Mouse (Mus musculus) heart, embryonic 15.5 days (tissue): ENCODE results near the gene Sned1. TPM values are rescaled to one million over a fixed set of nuclear protein-coding genes. Genes with fewer than 3 reads are reported as not detected.
A peak's percentile ranks its signal among the peaks of the same experiment; 100 is the strongest.

Experiments
- ATAC-seq: fragments of 200-750 bp; cut with Nextera tagmentation; replicated peaks from 2 replicates; pipeline ENCODE4 v1.8.0; 2017; ENCODE audit warnings: low read depth, moderate TSS enrichment; ENCODE audit not compliant: insufficient number of reproducible peaks, insufficient read depth, low FRiP score
- H3K27ac ChIP-seq: fragments of 300-500 bp; sonication (generic); 2 replicates; pipeline ENCODE4 v1.5.1; 2015; ENCODE audit warnings: mild to moderate bottlenecking, inconsistent platforms
- H3K27me3 ChIP-seq: fragments of 300-500 bp; sonication (generic); 2 replicates; pipeline ENCODE4 v1.6.1; 2015; ENCODE audit warnings: inconsistent platforms
- H3K36me3 ChIP-seq: fragments of 300-500 bp; sonication (generic); 2 replicates; pipeline ENCODE4 v1.6.1; 2015; ENCODE audit warnings: mild to moderate bottlenecking, inconsistent platforms
- H3K4me1 ChIP-seq: fragments of 300-500 bp; sonication (generic); replicated peaks from 2 replicates; pipeline ENCODE4 v1.6.1; 2015; ENCODE audit warnings: inconsistent platforms
- H3K4me2 ChIP-seq: fragments of 300-500 bp; sonication (generic); 2 replicates; pipeline ENCODE4 v1.6.1; 2015; ENCODE audit warnings: inconsistent platforms, mild to moderate bottlenecking, moderate library complexity
- H3K4me3 ChIP-seq: fragments of 300-500 bp; sonication (generic); 2 replicates; pipeline ENCODE4 v1.5.1; 2015; ENCODE audit warnings: mild to moderate bottlenecking, inconsistent platforms
- H3K9ac ChIP-seq: fragments of 300-500 bp; sonication (generic); 2 replicates; pipeline ENCODE4 v1.6.1; 2015; ENCODE audit warnings: mild to moderate bottlenecking, inconsistent platforms
- H3K9me3 ChIP-seq: fragments of 300-500 bp; sonication (generic); replicated peaks from 2 replicates; pipeline ENCODE4 v1.6.1; 2016; ENCODE audit warnings: inconsistent platforms
- WGBS: fragments of 180-500 bp; shearing (Covaris S2); methylation state at CpG from one replicate; pipeline ENCODE4 v1.1.7; 2015; ENCODE audit warnings: mixed read lengths; 5-methylcytosine and 5-hydroxymethylcytosine counted together
- microRNA-seq: library from miRNA; unstranded; fragments of <30 nt; microRNA quantifications from one replicate; pipeline ENCODE4, GENCODE M21; 2016
- polyA plus RNA-seq: library from polyadenylated mRNA; unstranded; fragments of >200 nt; fragmentation: Nextera tagmentation; extraction: Ambion mirVana; gene quantifications from 2 replicates; pipeline ENCODE4 v1.2.1, GENCODE M21; 2015

Sned1 gene
- polyA plus RNA-seq, 1 experiment from 2014 or later = 3.0 TPM

DNA sequence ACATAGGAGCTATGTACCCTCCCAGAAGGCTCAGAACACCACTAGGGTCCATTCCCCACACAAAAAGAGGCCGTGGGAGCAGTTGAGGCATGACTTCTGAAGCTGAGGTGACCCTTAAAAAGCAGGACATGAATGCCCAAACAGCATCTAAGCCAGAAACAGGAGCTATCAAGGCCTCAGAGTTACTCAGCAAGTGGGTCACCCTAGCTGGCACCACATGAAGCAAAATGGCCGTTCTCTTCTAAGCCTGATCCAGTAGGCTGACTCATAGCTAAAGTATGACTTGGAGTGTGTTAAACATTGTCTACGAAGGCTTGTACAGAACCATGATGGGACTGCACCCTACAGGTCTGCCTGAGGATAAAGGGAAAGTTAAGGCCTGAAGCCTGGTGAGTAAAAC lies 90.8 kb downstream of the Sned1 start:
- 85% methylated on average over 3 of the region's 3 CpGs for WGBS
- no peak overlapping the region for H3K27ac ChIP-seq
- no peak overlapping the region for H3K4me3 ChIP-seq
- peaks cover 25% of the 10 kb centered on the region; the same call in 1 of the 2 replicates for H3K36me3 ChIP-seq
- no peaks in the 10 kb centered on the region for H3K4me1 ChIP-seq
- no peak overlapping the region for H3K9ac ChIP-seq
- H3K9me3 ChIP-seq = no peaks in the 10 kb centered on the region
- no peak overlapping the region for H3K4me2 ChIP-seq
- no peaks in the 10 kb centered on the region for H3K27me3 ChIP-seq
- ATAC-seq = no peak

GRCm38 (mm10) chr1:93334621-93335020 lies 99.0 kb downstream of the Sned1 start:
- no peak overlapping the region for H3K4me2 ChIP-seq
- H3K36me3 ChIP-seq = peaks cover 7% of the 10 kb centered on the region
- WGBS = 72% methylated on average over 2 of the region's 2 CpGs

DNA sequence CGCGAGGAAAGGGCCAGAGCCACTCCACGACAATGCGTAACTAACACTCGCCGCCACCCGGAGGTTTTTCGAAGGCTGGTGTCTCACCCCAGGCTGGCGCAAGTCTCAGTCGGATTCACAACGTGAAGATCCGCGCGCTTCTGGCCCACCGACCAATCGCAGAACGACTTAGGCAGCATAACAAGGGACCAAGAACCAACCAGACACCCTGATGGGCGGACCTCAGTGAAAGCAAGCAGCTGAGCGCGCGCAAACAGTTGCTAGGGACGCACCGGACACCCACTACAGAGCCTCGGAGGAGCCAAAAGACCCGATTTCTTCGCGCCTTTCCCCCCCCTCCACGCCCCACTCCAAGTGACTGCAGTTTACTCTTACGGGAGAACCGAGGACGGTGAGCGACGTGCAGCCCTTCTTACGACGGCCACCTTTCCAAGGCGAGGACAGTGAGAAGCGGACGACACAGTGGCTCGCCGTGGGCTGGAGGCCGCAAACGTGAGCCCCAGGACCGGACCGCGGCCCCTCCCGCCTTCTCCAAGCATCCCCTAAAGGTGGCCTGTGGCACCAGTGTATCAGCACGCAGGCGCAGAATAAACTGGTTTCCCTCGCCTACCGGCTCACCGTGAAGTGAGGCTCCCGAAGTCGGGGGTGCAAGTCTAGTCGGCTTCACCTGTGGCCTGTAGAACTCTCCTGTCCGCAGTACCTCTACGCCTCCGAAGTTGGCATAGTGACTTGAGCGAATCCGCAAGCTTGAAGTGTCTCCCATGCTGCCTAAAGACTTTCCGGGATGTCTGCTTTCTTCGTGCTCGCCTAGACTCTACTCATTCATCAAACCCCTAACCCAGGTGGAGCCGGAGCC lies 107.2 kb downstream of the Sned1 start, which contains the start of the genes Ppp1r7 and Pask:
Gene Ppp1r7, plus strand, starts transcription at position 207 of the 856 bp plus-strand sequence.
Gene Pask, minus strand, starts transcription at position 835 of the 856 bp plus-strand sequence.
- peak; percentile 93 for ATAC-seq
- WGBS = under 1% methylated on average over 63 of the region's 63 CpGs
- peak within 1 kb of the TSS; percentile 81 for H3K9ac ChIP-seq
- peaks cover 12% of the 10 kb centered on the region for H3K36me3 ChIP-seq
- no peaks in the 10 kb centered on the region for H3K9me3 ChIP-seq
- H3K4me3 ChIP-seq = peak within 1 kb of the TSS; percentile 89
- peak within 1 kb of the TSS; percentile 65 for H3K27ac ChIP-seq
- peaks cover 17% of the 10 kb centered on the region for H3K4me1 ChIP-seq
- H3K27me3 ChIP-seq = no peaks in the 10 kb centered on the region
- H3K4me2 ChIP-seq = peak within 1 kb of the TSS; percentile 97

More at GRCm38 (mm10) chr1:93334621-93335020, 99.0 kb downstream of the Sned1 start:
- Histone ChIP-seq H3K9ac (no peak overlapping the region), H3K4me1 (no peaks in the 10 kb centered on the region), H3K27ac (no peak overlapping the region), H3K4me3 (no peak overlapping the region), H3K9me3 (no peaks in the 10 kb centered on the region), H3K27me3 (no peaks in the 10 kb centered on the region)
- ATAC-seq = no peak

DNA sequence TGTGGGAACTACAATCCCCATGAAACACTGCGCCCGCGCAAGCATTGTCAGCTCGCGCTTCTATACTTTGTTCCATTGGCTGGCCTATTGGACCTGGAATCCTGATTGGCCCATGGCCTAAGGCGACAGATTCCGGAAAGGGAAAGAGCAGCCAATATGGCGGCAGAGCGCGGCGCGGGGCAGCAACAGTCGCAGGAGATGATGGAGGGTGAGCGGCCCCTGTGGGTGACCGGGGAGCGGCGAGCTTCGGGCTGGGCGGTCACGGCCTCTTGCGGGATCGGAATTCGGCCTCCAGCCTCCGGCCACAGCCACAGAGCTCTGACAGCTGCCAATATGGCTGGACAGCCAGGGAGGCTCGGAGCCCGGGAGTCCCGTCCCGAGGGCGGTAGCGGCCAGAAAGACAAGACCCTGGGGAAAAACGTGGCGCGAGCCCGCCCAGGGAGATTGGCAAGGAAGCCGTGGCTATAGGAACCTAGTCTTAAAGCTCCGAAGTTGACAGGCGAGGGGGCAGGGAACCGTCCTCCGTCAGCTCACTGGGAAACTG lies 107.9 kb downstream of the Sned1 start:
- Histone ChIP-seq H3K4me1 (peaks cover 17% of the 10 kb centered on the region), H3K9ac (peak overlapping the region; percentile 81), H3K27ac (peak overlapping the region; percentile 65), H3K27me3 (no peaks in the 10 kb centered on the region), H3K4me2 (peak overlapping the region; percentile 97), H3K9me3 (no peaks in the 10 kb centered on the region), H3K36me3 (peaks cover 16% of the 10 kb centered on the region), H3K4me3 (peak overlapping the region; percentile 89)
- ATAC-seq = peak; percentile 95
- under 1% methylated on average over 39 of the region's 39 CpGs for WGBS

DNA sequence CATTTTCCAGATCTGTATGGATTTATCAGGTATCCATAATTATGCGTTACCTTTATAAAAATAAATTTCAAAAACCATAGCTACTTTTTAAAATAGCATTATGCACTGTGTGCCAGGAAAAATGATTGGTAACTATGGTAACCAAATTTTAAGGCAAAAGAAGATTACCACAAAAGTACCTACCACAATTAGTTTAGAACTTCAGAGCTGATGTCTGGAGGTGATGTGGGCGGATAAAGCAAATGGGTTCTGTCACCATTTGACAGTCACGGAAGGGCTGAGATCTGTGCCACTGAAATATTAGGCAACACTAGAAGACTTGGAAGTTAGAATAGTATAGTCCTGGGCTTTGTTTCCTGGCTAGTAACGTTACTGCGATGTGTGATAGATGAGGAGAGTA lies 111.5 kb downstream of the Sned1 start:
- H3K9me3 ChIP-seq = no peaks in the 10 kb centered on the region
- H3K4me2 ChIP-seq = no peak overlapping the region
- peaks cover 9% of the 10 kb centered on the region for H3K4me1 ChIP-seq
- peaks cover 36% of the 10 kb centered on the region for H3K36me3 ChIP-seq
- no peak for ATAC-seq
- no peaks in the 10 kb centered on the region for H3K27me3 ChIP-seq
- no peak overlapping the region for H3K4me3 ChIP-seq
- H3K27ac ChIP-seq = no peak overlapping the region
- 90% methylated on average over 5 of the region's 5 CpGs for whole genome bisulfite sequencing
- no peak overlapping the region for H3K9ac ChIP-seq

GRCm38 (mm10) chr1:93349701-93350100 lies 114.1 kb downstream of the Sned1 start:
- Histone ChIP-seq H3K27ac (no peak overlapping the region), H3K4me1 (no peaks in the 10 kb centered on the region), H3K4me2 (no peak overlapping the region), H3K9ac (no peak overlapping the region), H3K36me3 (peaks cover 59% of the 10 kb centered on the region), H3K27me3 (no peaks in the 10 kb centered on the region), H3K9me3 (no peaks in the 10 kb centered on the region), H3K4me3 (no peak overlapping the region)
- no peak for ATAC-seq
- 52% methylated on average over 4 of the region's 4 CpGs for WGBS

Small RNA genes lying within 50 kb of the gene (microRNA-seq; reads per million reads assigned to microRNA genes)
- gene Mir6901 (not detected), gene Mir6902 (not detected)

Other genes starting within 250 kb of the Sned1 start
- not detected in 2 replicates for gene Aqp12, start 229.5 kb upstream of the Sned1 start, polyA plus RNA-seq
- 10.2 and 13.8 TPM in 2 replicates for gene Kif1a, start 133.9 kb upstream of the Sned1 start, polyA plus RNA-seq
- gene Agxt, start 100.6 kb upstream of the Sned1 start, polyA plus RNA-seq = 0.14 TPM in 1 of 2 replicates, not detected in the other
- 0.38 and 1.2 TPM in 2 replicates for gene 2310007B03Rik, start 74.9 kb upstream of the Sned1 start, polyA plus RNA-seq
- 0.26 and 0.55 TPM in 2 replicates for gene Crocc2, start 67.1 kb upstream of the Sned1 start, polyA plus RNA-seq
- gene Mterf4, start 70.1 kb downstream of the Sned1 start, polyA plus RNA-seq = 19.2 and 22.5 TPM in 2 replicates
- 41.1 and 46.2 TPM in 2 replicates for gene Ppp1r7, start 107.0 kb downstream of the Sned1 start, polyA plus RNA-seq
- gene Pask, start 107.6 kb downstream of the Sned1 start, polyA plus RNA-seq = 5.4 and 7.7 TPM in 2 replicates
- 0.16 and 0.33 TPM in 2 replicates for gene Ano7, start 138.1 kb downstream of the Sned1 start, polyA plus RNA-seq
- 124 and 140 TPM in 2 replicates for gene Hdlbp, start 243.0 kb downstream of the Sned1 start, polyA plus RNA-seq